27 mouse cellular contexts compared by ENCODE assay signal in genomic region chr4:25454752-25455151, GRCm38 (mm10).
DNase-seq lines count a peak whose midpoint lies in the region; ATAC-seq and TF ChIP-seq lines count a peak whose summit lies in the region.
"Had no signal": no experiment of that assay in that cellular context is flagged by ENCODE, and none has a peak within 500 bp of the region (broad histone marks: within the 10 kb centered on the region; RNA-seq: fewer than 3 reads in every experiment).

No protein-coding gene starts in this region.

- H3K27ac ChIP-seq in kidney, embryonic 14.5 days (ENCODE audit: low read depth, low read length): no peak overlapping the region
- no peak overlapping the region for H3K27ac ChIP-seq in liver, adult 2 months (replicated peaks; ENCODE audit: insufficient read depth, low read depth, low read length)
- H3K27ac ChIP-seq in liver, embryonic 12.5 days: no peak overlapping the region
- H3K27ac ChIP-seq: embryonic facial prominence, embryonic 12.5 days; embryonic facial prominence, embryonic 15.5 days; forebrain, embryonic 12.5 days; forebrain, embryonic 15.5 days; heart, adult 2 months; heart, embryonic 10.5 days; heart, embryonic 13.5 days; hindbrain, embryonic 14.5 days had no signal

- H3K9me3 ChIP-seq in kidney, embryonic 14.5 days (ENCODE audit: control insufficient read depth, low read length): no peaks in the 10 kb centered on the region
- no peaks in the 10 kb centered on the region for H3K9me3 ChIP-seq in liver, embryonic 12.5 days (replicated peaks)
- H3K9me3 ChIP-seq: embryonic facial prominence, embryonic 12.5 days; embryonic facial prominence, embryonic 15.5 days; forebrain, embryonic 12.5 days; forebrain, embryonic 15.5 days; G1E; heart, embryonic 10.5 days; heart, embryonic 13.5 days had no signal

- no peaks in the 10 kb centered on the region for H3K4me1 ChIP-seq in kidney, embryonic 14.5 days (ENCODE audit: control insufficient read depth, insufficient read depth, low read length)
- peaks cover 3% of the 10 kb centered on the region; the same call in 1 of the 2 replicates for H3K4me1 ChIP-seq in liver, adult 2 months (ENCODE audit: control insufficient read depth, insufficient read depth, low read length)
- no peaks in the 10 kb centered on the region for H3K4me1 ChIP-seq in liver, embryonic 12.5 days
- H3K4me1 ChIP-seq: embryonic facial prominence, embryonic 12.5 days; embryonic facial prominence, embryonic 15.5 days; forebrain, embryonic 12.5 days; forebrain, embryonic 15.5 days; heart, embryonic 10.5 days; heart, embryonic 13.5 days had no signal

- TF ChIP-seq POLR2A in liver, adult 2 months (IDR thresholded peaks at IDR 0.05; ENCODE audit: extremely low read depth, insufficient read depth, low read length): no peak

- DNase-seq in kidney, adult 9 months: peak; percentile 26
- peak; percentile 98 for DNase-seq in liver, adult 2 months (ENCODE audit: extremely low read depth, low read depth, low spot score)
- peak; percentile 3 for DNase-seq in lung, postnatal 36 days
- DNase-seq in lung, adult 18-20 months: no peak
- DNase-seq in embryo, embryonic 9.5 days (ENCODE audit: extremely low spot score): no peak
- DNase-seq: adrenal gland, postnatal 10 days; adrenal gland, postnatal 36 days; B cell, adult 2 months; cerebellum, adult 18-20 months; cerebellum, adult 9-10 months; cerebellum, postnatal 14 days; gastrocnemius, postnatal 25 days; heart, adult 2 months; heart, postnatal 14 days; heart, postnatal 4 days had no signal

- H3K4me2 ChIP-seq in kidney, embryonic 14.5 days (replicated peaks; ENCODE audit: low read depth, low read length): no peak overlapping the region
- H3K4me2 ChIP-seq in liver, embryonic 12.5 days: no peak overlapping the region
- H3K4me2 ChIP-seq: embryonic facial prominence, embryonic 12.5 days; embryonic facial prominence, embryonic 15.5 days; forebrain, embryonic 12.5 days; forebrain, embryonic 15.5 days; heart, embryonic 13.5 days; hindbrain, embryonic 14.5 days had no signal

- WGBS in kidney, embryonic 14.5 days: 31% methylated on average over 3 of the region's 3 CpGs
- 29% methylated on average over 3 of the region's 3 CpGs for WGBS in liver, adult 2 months
- 63% methylated on average over 3 of the region's 3 CpGs for WGBS in liver, embryonic 12.5 days (ENCODE audit: insufficient replicate concordance)

- no peak overlapping the region for H3K9ac ChIP-seq in kidney, embryonic 14.5 days (ENCODE audit: low read depth, low read length)
- H3K9ac ChIP-seq in liver, adult 2 months (ENCODE audit: low read depth, low read length): no peak overlapping the region
- H3K9ac ChIP-seq in liver, embryonic 12.5 days: no peak overlapping the region
- H3K9ac ChIP-seq: embryonic facial prominence, embryonic 12.5 days; embryonic facial prominence, embryonic 15.5 days; forebrain, embryonic 12.5 days; forebrain, embryonic 15.5 days; heart, embryonic 13.5 days; hindbrain, embryonic 14.5 days had no signal

- H3K79me2 ChIP-seq in liver, adult 2 months (ENCODE audit: control insufficient read depth, insufficient read depth, low read length): no peaks in the 10 kb centered on the region

- no peak for ATAC-seq in kidney, embryonic 14.5 days (ENCODE audit: low FRiP score, low TSS enrichment)
- ATAC-seq in liver, embryonic 12.5 days: no peak
- ATAC-seq: forebrain, embryonic 15.5 days; Patski had no signal

- no peaks in the 10 kb centered on the region for H3K36me3 ChIP-seq in kidney, embryonic 14.5 days (ENCODE audit: control insufficient read depth, insufficient read depth, low read length)
- no peaks in the 10 kb centered on the region for H3K36me3 ChIP-seq in liver, adult 2 months (ENCODE audit: control insufficient read depth, insufficient read depth, low read length)
- H3K36me3 ChIP-seq in liver, embryonic 12.5 days: no peaks in the 10 kb centered on the region
- H3K36me3 ChIP-seq: embryonic facial prominence, embryonic 12.5 days; embryonic facial prominence, embryonic 15.5 days; forebrain, embryonic 12.5 days; forebrain, embryonic 15.5 days; G1E; heart, embryonic 10.5 days; heart, embryonic 13.5 days had no signal

- no peaks in the 10 kb centered on the region for H3K27me3 ChIP-seq in kidney, embryonic 14.5 days (ENCODE audit: control insufficient read depth, insufficient read depth, low read length)
- no peaks in the 10 kb centered on the region for H3K27me3 ChIP-seq in liver, adult 2 months (ENCODE audit: control insufficient read depth, insufficient read depth, low read length)
- H3K27me3 ChIP-seq in liver, embryonic 12.5 days (replicated peaks): no peaks in the 10 kb centered on the region
- H3K27me3 ChIP-seq: CH12.LX; embryonic facial prominence, embryonic 12.5 days; embryonic facial prominence, embryonic 15.5 days; forebrain, embryonic 12.5 days; forebrain, embryonic 15.5 days; heart, embryonic 13.5 days; Patski had no signal

- H3K4me3 ChIP-seq in kidney, embryonic 14.5 days (ENCODE audit: low read length): no peak overlapping the region
- H3K4me3 ChIP-seq in liver, adult 2 months (ENCODE audit: insufficient read depth, low read depth, low read length): no peak overlapping the region
- no peak overlapping the region for H3K4me3 ChIP-seq in liver, embryonic 12.5 days
- H3K4me3 ChIP-seq: embryonic facial prominence, embryonic 12.5 days; embryonic facial prominence, embryonic 15.5 days; forebrain, embryonic 12.5 days; forebrain, embryonic 15.5 days; heart, adult 2 months; heart, embryonic 10.5 days; heart, embryonic 13.5 days had no signal

- TF ChIP-seq CTCF in liver, adult 2 months (IDR thresholded peaks at IDR 0.05; ENCODE audit: low read depth, low read length): no peak

Comparison
In these comparisons a context has a peak if more than half of its experiments do, and no peak if none do; other contexts are left out.
1. DNase-seq: peak in kidney, adult 9 months (single experiment), liver, adult 2 months (single experiment) and lung, postnatal 36 days (single experiment); none in lung, adult 18-20 months (0 of 2) and embryo, embryonic 9.5 days (single experiment).